Mouse (Mus musculus): ENCODE data around the gene Ccdc155. TPM values are rescaled to one million over a fixed set of nuclear protein-coding genes. Genes with fewer than 3 reads are reported as not detected.

The Ccdc155 gene
- polyA plus RNA-seq, 1 experiment from 2014 or later = 0.78 TPM

- H3K36me3 ChIP-seq = peaks cover 52% of the 10 kb centered on the region
- ATAC-seq (replicated peaks; ENCODE audit: low FRiP score) = peak; percentile 50
- H3K9ac ChIP-seq = no peak overlapping the region
- H3K4me2 ChIP-seq = 0 out of 2 replicates have a peak overlapping the region, but pooled peaks have one; percentile 24
- H3K27ac ChIP-seq = peak overlapping the region; percentile 54; the same call in 1 of the 2 replicates
- H3K4me1 ChIP-seq = peaks cover 45% of the 10 kb centered on the region
- H3K27me3 ChIP-seq = no peaks in the 10 kb centered on the region
- 68% methylated on average over 11 of the region's 11 CpGs for WGBS
- no peaks in the 10 kb centered on the region for H3K9me3 ChIP-seq (replicated peaks)
- no peak overlapping the region for H3K4me3 ChIP-seq (replicated peaks)
These were observed 56.8 kb downstream of the Ccdc155 start for GRCm38 (mm10) chr7:45147899-45148298.

- WGBS = 90% methylated on average over 11 of the region's 11 CpGs
- Histone ChIP-seq H3K36me3 (peaks cover 58% of the 10 kb centered on the region), H3K27ac (peak overlapping the region; percentile 54; the same call in 1 of the 2 replicates), H3K9ac (no peak overlapping the region), H3K4me1 (peaks cover 45% of the 10 kb centered on the region), H3K9me3 (replicated peaks) (no peaks in the 10 kb centered on the region), H3K4me3 (replicated peaks) (no peak overlapping the region), H3K27me3 (no peaks in the 10 kb centered on the region), H3K4me2 (peak overlapping the region; percentile 24; the same call in 1 of the 2 replicates)
- no peak for ATAC-seq (replicated peaks; ENCODE audit: low FRiP score)
These were observed 57.4 kb downstream of the Ccdc155 start for GRCm38 (mm10) chr7:45147267-45147666.

DNA sequence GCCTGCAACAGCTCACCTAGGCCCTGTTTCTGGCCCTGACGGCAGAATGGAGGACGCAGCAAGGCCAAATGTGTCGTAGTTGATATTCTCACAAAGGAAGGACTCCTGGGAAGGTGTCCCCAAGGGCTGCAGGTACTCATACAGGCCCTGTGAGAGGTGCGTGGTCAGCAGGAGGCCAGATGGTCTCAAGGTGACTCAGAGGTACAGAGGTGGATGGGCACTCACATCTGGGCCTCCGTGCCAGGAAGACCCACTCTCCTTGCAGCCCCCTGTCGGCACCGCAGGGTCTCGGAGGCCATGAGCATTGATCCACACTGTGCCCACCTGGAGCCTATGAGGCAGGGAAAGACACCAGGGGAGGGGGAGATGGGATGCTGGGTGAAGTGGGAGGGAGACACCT lies 59.2 kb downstream of the Ccdc155 start:
- ATAC-seq (replicated peaks; ENCODE audit: low FRiP score) = no peak
- Histone ChIP-seq H3K9me3 (replicated peaks) (no peaks in the 10 kb centered on the region), H3K36me3 (peaks cover 69% of the 10 kb centered on the region), H3K27ac (no peak overlapping the region), H3K9ac (no peak overlapping the region), H3K4me3 (replicated peaks) (no peak overlapping the region), H3K27me3 (no peaks in the 10 kb centered on the region), H3K4me1 (peaks cover 28% of the 10 kb centered on the region), H3K4me2 (no peak overlapping the region)
- WGBS = 95% methylated on average over 8 of the region's 8 CpGs

GRCm38 (mm10) chr7:45144368-45145174 lies 60.1 kb downstream of the Ccdc155 start:
- ATAC-seq (replicated peaks; ENCODE audit: low FRiP score) = no peak
- Histone ChIP-seq H3K9ac (no peak overlapping the region), H3K4me1 (peaks cover 19% of the 10 kb centered on the region), H3K4me2 (no peak overlapping the region), H3K36me3 (peaks cover 69% of the 10 kb centered on the region), H3K27ac (no peak overlapping the region), H3K27me3 (no peaks in the 10 kb centered on the region), H3K4me3 (replicated peaks) (no peak overlapping the region), H3K9me3 (replicated peaks) (no peaks in the 10 kb centered on the region)
- 86% methylated on average over 13 of the region's 13 CpGs for WGBS

DNA sequence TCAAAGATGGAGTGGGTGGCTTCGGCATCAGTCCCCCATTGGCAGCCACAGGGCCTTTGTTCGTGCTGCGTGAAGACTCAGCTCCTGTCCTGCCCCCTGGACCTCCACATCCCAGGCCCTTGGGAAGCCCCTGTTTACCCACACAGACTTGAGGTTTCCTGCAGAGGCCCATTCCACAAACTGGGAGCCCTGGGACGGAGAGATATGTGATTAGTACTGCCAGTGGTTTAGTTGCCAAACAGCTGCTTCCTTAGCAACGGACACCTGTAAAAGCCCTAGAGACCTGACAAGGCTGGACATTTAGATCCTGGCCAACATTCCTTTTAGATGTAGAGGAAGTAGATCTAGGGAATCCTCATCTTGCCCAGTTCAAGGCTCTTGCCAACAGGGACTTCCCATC lies 62.8 kb downstream of the Ccdc155 start:
- H3K4me2 ChIP-seq = no peak overlapping the region
- H3K4me1 ChIP-seq = no peaks in the 10 kb centered on the region
- no peak overlapping the region for H3K9ac ChIP-seq
- no peak overlapping the region for H3K4me3 ChIP-seq (replicated peaks)
- no peaks in the 10 kb centered on the region for H3K9me3 ChIP-seq (replicated peaks)
- no peak for ATAC-seq (replicated peaks; ENCODE audit: low FRiP score)
- H3K27ac ChIP-seq = no peak overlapping the region
- 87% methylated on average over 5 of the region's 5 CpGs for WGBS
- peaks cover 56% of the 10 kb centered on the region for H3K36me3 ChIP-seq
- 0 out of 2 replicates have a peak, but pooled peaks cover 4% of the 10 kb centered on the region for H3K27me3 ChIP-seq

GRCm38 (mm10) chr7:45141319-45141718 lies 63.4 kb downstream of the Ccdc155 start:
- no peak overlapping the region for H3K27ac ChIP-seq
- no peak for ATAC-seq (replicated peaks; ENCODE audit: low FRiP score)
- H3K4me1 ChIP-seq = 0 out of 2 replicates have a peak, but pooled peaks cover 2% of the 10 kb centered on the region
- no peaks in the 10 kb centered on the region for H3K9me3 ChIP-seq (replicated peaks)
- peaks cover 51% of the 10 kb centered on the region for H3K36me3 ChIP-seq
- H3K4me3 ChIP-seq (replicated peaks) = no peak overlapping the region
- H3K27me3 ChIP-seq = 0 out of 2 replicates have a peak, but pooled peaks cover 4% of the 10 kb centered on the region
- H3K4me2 ChIP-seq = no peak overlapping the region
- no peak overlapping the region for H3K9ac ChIP-seq
- WGBS = 89% methylated on average over 3 of the region's 3 CpGs

GRCm38 (mm10) chr7:45139904-45140723 lies 64.6 kb downstream of the Ccdc155 start:
- WGBS = 71% methylated on average over 8 of the region's 8 CpGs
- peaks cover 39% of the 10 kb centered on the region for H3K36me3 ChIP-seq
- 0 out of 2 replicates have a peak, but pooled peaks cover 4% of the 10 kb centered on the region for H3K27me3 ChIP-seq
- no peak overlapping the region for H3K4me2 ChIP-seq
- no peak overlapping the region for H3K9ac ChIP-seq
- no peak overlapping the region for H3K4me3 ChIP-seq (replicated peaks)
- no peaks in the 10 kb centered on the region for H3K9me3 ChIP-seq (replicated peaks)
- H3K4me1 ChIP-seq = peaks cover 10% of the 10 kb centered on the region
- no peak for ATAC-seq (replicated peaks; ENCODE audit: low FRiP score)
- no peak overlapping the region for H3K27ac ChIP-seq

GRCm38 (mm10) chr7:45138403-45138802 lies 66.3 kb downstream of the Ccdc155 start:
- ATAC-seq (replicated peaks; ENCODE audit: low FRiP score) = no peak
- H3K27ac ChIP-seq = no peak overlapping the region
- H3K4me3 ChIP-seq (replicated peaks) = no peak overlapping the region
- no peaks in the 10 kb centered on the region for H3K9me3 ChIP-seq (replicated peaks)
- 82% methylated on average over 1 of the region's 1 CpGs for WGBS
- peaks cover 22% of the 10 kb centered on the region for H3K36me3 ChIP-seq
- H3K4me1 ChIP-seq = peaks cover 16% of the 10 kb centered on the region
- H3K27me3 ChIP-seq = 0 out of 2 replicates have a peak, but pooled peaks cover 4% of the 10 kb centered on the region
- no peak overlapping the region for H3K4me2 ChIP-seq
- no peak overlapping the region for H3K9ac ChIP-seq

DNA sequence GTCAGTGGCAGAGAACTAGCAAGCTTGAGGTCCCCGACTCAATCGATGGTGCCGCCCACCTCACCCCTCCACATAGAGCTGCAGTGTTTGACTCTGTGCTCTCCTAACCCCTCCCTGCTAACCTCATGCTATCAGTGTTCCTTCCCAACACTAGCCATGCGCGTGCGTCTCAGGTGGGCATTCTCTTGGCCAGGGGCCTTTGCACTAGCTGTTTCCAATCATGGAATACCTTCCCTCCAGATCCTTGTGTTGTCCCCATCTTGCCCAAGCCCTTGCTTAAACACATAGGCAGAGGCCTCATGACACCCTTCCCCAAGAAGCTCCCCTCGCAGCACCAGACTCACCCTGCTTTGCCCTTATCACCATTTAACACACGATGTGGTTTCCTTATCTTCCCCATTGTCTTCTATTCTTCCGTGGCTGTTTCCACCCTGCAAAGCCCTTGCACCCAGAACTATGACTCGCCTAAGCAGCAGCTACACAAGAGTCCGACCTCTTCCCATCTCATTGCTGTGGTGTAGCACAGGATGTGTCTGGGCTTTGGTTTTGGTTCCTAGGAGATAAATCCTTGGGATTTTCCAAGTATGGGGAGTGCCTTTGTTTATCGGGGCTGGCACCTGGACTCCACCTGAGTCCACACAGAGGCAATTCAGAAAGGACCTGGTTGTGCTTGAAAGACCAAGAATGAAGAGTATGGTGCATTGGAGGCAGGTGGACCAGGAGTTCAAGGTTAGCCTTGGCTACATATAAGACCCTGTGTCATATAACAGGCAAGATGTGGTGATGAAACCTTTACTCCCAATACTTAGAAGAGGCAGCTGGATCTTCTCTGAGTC lies 67.3 kb downstream of the Ccdc155 start:
- H3K27me3 ChIP-seq = 0 out of 2 replicates have a peak, but pooled peaks cover 4% of the 10 kb centered on the region
- H3K9me3 ChIP-seq (replicated peaks) = no peaks in the 10 kb centered on the region
- no peak overlapping the region for H3K27ac ChIP-seq
- H3K4me1 ChIP-seq = peaks cover 16% of the 10 kb centered on the region
- no peak overlapping the region for H3K4me2 ChIP-seq
- no peak overlapping the region for H3K4me3 ChIP-seq (replicated peaks)
- H3K36me3 ChIP-seq = peaks cover 12% of the 10 kb centered on the region
- no peak for ATAC-seq (replicated peaks; ENCODE audit: low FRiP score)
- H3K9ac ChIP-seq = no peak overlapping the region
- 80% methylated on average over 12 of the region's 12 CpGs for WGBS

DNA sequence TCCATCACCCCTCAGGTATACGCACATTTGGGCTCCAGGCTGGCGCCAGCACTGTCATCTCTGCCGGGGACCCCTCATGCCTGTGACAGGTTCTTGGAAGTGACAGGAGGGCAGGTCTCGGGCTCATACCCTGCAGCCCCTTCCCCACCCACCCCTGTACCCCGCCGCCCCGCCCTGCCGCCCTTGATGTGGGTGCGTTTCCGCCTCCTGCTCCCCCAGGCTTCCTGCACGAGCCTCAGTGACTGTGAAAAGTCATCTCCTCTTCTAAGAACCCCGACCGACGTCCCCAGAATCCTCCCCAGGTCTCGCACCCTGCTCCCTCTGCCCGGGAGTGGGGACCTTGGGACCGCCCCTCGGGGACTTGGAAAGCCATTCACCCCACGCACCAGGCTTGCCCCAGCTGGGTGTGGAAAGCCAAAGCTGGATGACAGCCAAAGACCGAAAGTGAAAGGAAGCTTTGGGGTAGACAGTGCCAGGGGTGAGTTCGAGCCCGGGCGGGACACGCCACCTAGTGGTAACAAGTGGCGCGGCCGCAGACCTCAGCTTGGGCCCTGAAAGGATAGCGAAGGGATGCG lies 68.6 kb downstream of the Ccdc155 start, which contains the start of the genes Gm45713 and Flt3l:
Gene Gm45713, minus strand, starts transcription at position 239 of the 575 bp plus-strand sequence.
Gene Flt3l, minus strand, starts transcription at position 440 of the 575 bp plus-strand sequence.
- Histone ChIP-seq H3K9ac (peak within 1 kb of the TSS; percentile 65), H3K27me3 (0 out of 2 replicates have a peak, but pooled peaks cover 4% of the 10 kb centered on the region), H3K4me2 (peak within 1 kb of the TSS; percentile 88), H3K36me3 (no peaks in the 10 kb centered on the region), H3K4me1 (peaks cover 16% of the 10 kb centered on the region), H3K4me3 (replicated peaks) (peak within 1 kb of the TSS; percentile 64), H3K27ac (no peak within 1 kb of the TSS), H3K9me3 (replicated peaks) (no peaks in the 10 kb centered on the region)
- WGBS = 3% methylated on average over 29 of the region's 29 CpGs
- peak; percentile 82 for ATAC-seq (replicated peaks; ENCODE audit: low FRiP score)

GRCm38 (mm10) chr7:45135370-45135769 lies 69.3 kb downstream of the Ccdc155 start:
- no peak for ATAC-seq (replicated peaks; ENCODE audit: low FRiP score)
- 76% methylated on average over 3 of the region's 3 CpGs for WGBS
- H3K9me3 ChIP-seq (replicated peaks) = no peaks in the 10 kb centered on the region
- H3K27ac ChIP-seq = no peak overlapping the region
- H3K4me3 ChIP-seq (replicated peaks) = peak overlapping the region; percentile 64; the same call in 1 of the 2 replicates
- no peaks in the 10 kb centered on the region for H3K36me3 ChIP-seq
- 0 out of 2 replicates have a peak, but pooled peaks cover 4% of the 10 kb centered on the region for H3K27me3 ChIP-seq
- H3K4me1 ChIP-seq = peaks cover 16% of the 10 kb centered on the region
- H3K9ac ChIP-seq = no peak overlapping the region
- H3K4me2 ChIP-seq = peak overlapping the region; percentile 88
